Mouse (Mus musculus): ENCODE results near the gene S100a6. TPM values are rescaled to one million over a fixed set of nuclear protein-coding genes. Genes with fewer than 3 reads are reported as not detected.

The S100a6 gene
- polyA plus RNA-seq, 1 experiment, result 6,594 TPM

Other genes with a start within 250 kb of the S100a6 start
- gene Slc27a3, start 222.9 kb upstream of the S100a6 start, polyA plus RNA-seq (2012; rRNA removed), result 9.2 and 11.0 TPM in 2 replicates
- 24.8 and 26.4 TPM in 2 replicates for gene Ints3, start 179.3 kb upstream of the S100a6 start, polyA plus RNA-seq (2012; rRNA removed)
- gene Npr1, start 147.0 kb upstream of the S100a6 start, polyA plus RNA-seq (2012; rRNA removed), result 25.3 and 26.4 TPM in 2 replicates
- gene Ilf2, start 136.8 kb upstream of the S100a6 start, polyA plus RNA-seq (2012; rRNA removed), result 44.4 and 48.2 TPM in 2 replicates
- gene Snapin, start 121.8 kb upstream of the S100a6 start, polyA plus RNA-seq (2012; rRNA removed), result 88.2 and 107 TPM in 2 replicates
- 98.1 and 103 TPM in 2 replicates for gene Chtop, start 103.4 kb upstream of the S100a6 start, polyA plus RNA-seq (2012; rRNA removed)
- gene S100a1, start 98.5 kb upstream of the S100a6 start, polyA plus RNA-seq (2012; rRNA removed), result 592 and 865 TPM in 2 replicates
- gene S100a13, start 98.4 kb upstream of the S100a6 start, polyA plus RNA-seq (2012; rRNA removed), result 86.1 and 86.3 TPM in 2 replicates
- 70.1 and 94.3 TPM in 2 replicates for gene S100a14, start 86.0 kb upstream of the S100a6 start, polyA plus RNA-seq (2012; rRNA removed)
- 151 and 159 TPM in 2 replicates for gene S100a16, start 75.6 kb upstream of the S100a6 start, polyA plus RNA-seq (2012; rRNA removed)
- 3.3 and 4.7 TPM in 2 replicates for gene S100a3, start 52.3 kb upstream of the S100a6 start, polyA plus RNA-seq (2012; rRNA removed)
- not detected in 2 replicates for gene S100a2, start 22.6 kb upstream of the S100a6 start, polyA plus RNA-seq (2012; rRNA removed)
- gene Gm42674, start 11.0 kb upstream of the S100a6 start, polyA plus RNA-seq (2012; rRNA removed), result 0.41 and 0.81 TPM in 2 replicates
- gene S100a4, start 9.1 kb upstream of the S100a6 start, polyA plus RNA-seq (2012; rRNA removed), result 263 and 329 TPM in 2 replicates
- 9.8 and 10.2 TPM in 2 replicates for gene S100a5, start 4.4 kb upstream of the S100a6 start, polyA plus RNA-seq (2012; rRNA removed)
- gene S100a7a, start 41.1 kb downstream of the S100a6 start, polyA plus RNA-seq (2012; rRNA removed), result 4.6 and 6.6 TPM in 2 replicates
- 0.45 and 1.0 TPM in 2 replicates for gene S100a8, start 56.1 kb downstream of the S100a6 start, polyA plus RNA-seq (2012; rRNA removed)
- 0.15 and 0.71 TPM in 2 replicates for gene S100a9, start 82.8 kb downstream of the S100a6 start, polyA plus RNA-seq (2012; rRNA removed)
- gene Pglyrp4, start 114.0 kb downstream of the S100a6 start, polyA plus RNA-seq (2012; rRNA removed), result 0.03 TPM in 1 of 2 replicates, not detected in the other
- not detected in 2 replicates for gene Gm5849, start 165.0 kb downstream of the S100a6 start, polyA plus RNA-seq (2012; rRNA removed)